ENCODE assay signal across 8 mouse cellular contexts in genomic region chr11:85832231-85832924, GRCm38 (mm10). TPM values are rescaled to one million over a fixed set of nuclear protein-coding genes. Genes with fewer than 3 reads are reported as not detected.
DNase-seq lines count a peak whose midpoint lies in the region; ATAC-seq and TF ChIP-seq lines count a peak whose summit lies in the region.

TSS of gene Tbx2 (plus strand) at chr11:85832551.

- WGBS in embryonic facial prominence, embryonic 13.5 days, result under 1% methylated on average over 46 of the region's 52 CpGs
- under 1% methylated on average over 48 of the region's 52 CpGs for WGBS in heart, embryonic 13.5 days
- WGBS in kidney, postnatal 0 days, result 1% methylated on average over 44 of the region's 52 CpGs

- H3K4me3 ChIP-seq in embryonic facial prominence, embryonic 13.5 days, result peak within 1 kb of the TSS; percentile 88
- H3K4me3 ChIP-seq in heart, embryonic 13.5 days, result peak within 1 kb of the TSS; percentile 73
- peak within 1 kb of the TSS; percentile 65 for H3K4me3 ChIP-seq in kidney, postnatal 0 days (replicated peaks; ENCODE audit: low read depth, low read length)

- no peaks in the 10 kb centered on the region for H3K9me3 ChIP-seq in embryonic facial prominence, embryonic 13.5 days
- no peaks in the 10 kb centered on the region for H3K9me3 ChIP-seq in heart, embryonic 13.5 days
- H3K9me3 ChIP-seq in kidney, postnatal 0 days (replicated peaks; ENCODE audit: low read length), result no peaks in the 10 kb centered on the region

- TF ChIP-seq CTCF in kidney, postnatal 0 days (IDR thresholded peaks at IDR 0.05; ENCODE audit: low read depth), result peak; percentile 45; the same call in 1 of the 2 replicates

- peaks cover 15% of the 10 kb centered on the region for H3K36me3 ChIP-seq in embryonic facial prominence, embryonic 13.5 days
- no peaks in the 10 kb centered on the region for H3K36me3 ChIP-seq in heart, embryonic 13.5 days
- H3K36me3 ChIP-seq in kidney, postnatal 0 days (ENCODE audit: insufficient read depth, low read length), result peaks cover 14% of the 10 kb centered on the region; the same call in 1 of the 2 replicates

- peak; percentile 34 for DNase-seq in adipocyte (ENCODE audit: low spot score)
- DNase-seq in kidney, postnatal 0 days (ENCODE audit: low spot score), result peak; percentile 96
- DNase-seq in lung, postnatal 36 days, result peak; percentile 92
- DNase-seq in testis, postnatal 10 days (ENCODE audit: low spot score), result peak; percentile 90
- DNase-seq in spleen, postnatal 4 days (ENCODE audit: low spot score in 2 of 2), result no peak
- no peak for DNase-seq in c-Kit-positive CD71-positive TER-119-positive erythroid progenitor cells, embryonic 14.5 days (ENCODE audit: low spot score)

- peaks cover 49% of the 10 kb centered on the region for H3K4me1 ChIP-seq in embryonic facial prominence, embryonic 13.5 days
- peaks cover 60% of the 10 kb centered on the region for H3K4me1 ChIP-seq in heart, embryonic 13.5 days
- H3K4me1 ChIP-seq in kidney, postnatal 0 days (replicated peaks; ENCODE audit: insufficient read depth, low read length), result peaks cover 26% of the 10 kb centered on the region

- peak within 1 kb of the TSS; percentile 86 for H3K4me2 ChIP-seq in embryonic facial prominence, embryonic 13.5 days
- peak within 1 kb of the TSS; percentile 88 for H3K4me2 ChIP-seq in heart, embryonic 13.5 days
- H3K4me2 ChIP-seq in kidney, postnatal 0 days (ENCODE audit: low read length), result peak within 1 kb of the TSS; percentile 72

- H3K9ac ChIP-seq in embryonic facial prominence, embryonic 13.5 days, result peak within 1 kb of the TSS; percentile 100
- H3K9ac ChIP-seq in heart, embryonic 13.5 days, result peak within 1 kb of the TSS; percentile 90
- peak within 1 kb of the TSS; percentile 85 for H3K9ac ChIP-seq in kidney, postnatal 0 days (ENCODE audit: low read depth, low read length)

- peak within 1 kb of the TSS; percentile 99 for H3K27ac ChIP-seq in embryonic facial prominence, embryonic 13.5 days
- H3K27ac ChIP-seq in heart, embryonic 13.5 days (replicated peaks), result peak within 1 kb of the TSS; percentile 81
- peak within 1 kb of the TSS; percentile 96 for H3K27ac ChIP-seq in kidney, postnatal 0 days

- ATAC-seq in embryonic facial prominence, embryonic 13.5 days (ENCODE audit: insufficient number of reproducible peaks, insufficient read depth, low FRiP score, low TSS enrichment, low read depth), result peak; percentile 82
- peak; percentile 45 for ATAC-seq in heart, embryonic 13.5 days (ENCODE audit: extremely low read depth, insufficient number of reproducible peaks, low FRiP score, low TSS enrichment)
- peak; percentile 84 for ATAC-seq in kidney, postnatal 0 days (replicated peaks; ENCODE audit: low FRiP score, low read depth)

- peaks cover 42% of the 10 kb centered on the region for H3K27me3 ChIP-seq in embryonic facial prominence, embryonic 13.5 days
- H3K27me3 ChIP-seq in heart, embryonic 13.5 days (replicated peaks), result peaks cover 96% of the 10 kb centered on the region
- H3K27me3 ChIP-seq in kidney, postnatal 0 days (ENCODE audit: insufficient read depth, low read length), result 0 out of 2 replicates have a peak, but pooled peaks cover 7% of the 10 kb centered on the region

RNA-seq across cellular contexts. Expression of gene Tbx2, which starts in this region (rescaled TPM):
- 14.2 and 14.5 TPM in 2 replicates for polyA plus RNA-seq in embryonic facial prominence, embryonic 13.5 days (2015; fragmentation: Nextera tagmentation; extraction: Ambion mirVana)
- 2.0 and 2.9 TPM in 2 replicates for polyA plus RNA-seq in heart, embryonic 13.5 days (2015; fragmentation: Nextera tagmentation; extraction: Ambion mirVana)
- polyA plus RNA-seq in kidney, postnatal 0 days (2015; fragmentation: Nextera tagmentation; extraction: Ambion mirVana), result 15.6 and 22.5 TPM in 2 replicates

Comparison
In these comparisons a context has a peak if more than half of its experiments do, and no peak if none do; other contexts are left out.
1. DNase-seq: peak in adipocyte (single experiment), kidney, postnatal 0 days (single experiment), lung, postnatal 36 days (single experiment) and testis, postnatal 10 days (single experiment); none in spleen, postnatal 4 days (0 of 2) and c-Kit-positive CD71-positive TER-119-positive erythroid progenitor cells, embryonic 14.5 days (single experiment).
2. Peak in every context shown above with its lines, with median percentiles within 50 percentile points of each other: ATAC-seq, H3K27ac ChIP-seq, H3K4me2 ChIP-seq, H3K4me3 ChIP-seq and H3K9ac ChIP-seq.